Mouse (Mus musculus) left cerebral cortex, adult 2 months (tissue): ENCODE data around the gene Rpl13a. TPM values are rescaled to one million over a fixed set of nuclear protein-coding genes. Genes with fewer than 3 reads are reported as not detected.

Experiments used
- DNase-seq, 2 experiments: peaks; one replicate each; pipeline ENCODE4 v3.0.0; 2021 to 2022; ENCODE audit warnings: low spot score in 2 of 2, mixed read lengths in 1 of 2; ENCODE audit errors: extremely low spot score in 1 of 2
- H3K27ac ChIP-seq: fragments of 200-600 bp; 2 replicates; pipeline ENCODE4 v1.8.1; 2022
- H3K4me3 ChIP-seq: fragments of 200-600 bp; 2 replicates; pipeline ENCODE4 v1.8.1; 2022
- CTCF ChIP-seq: fragments of 200-600 bp; IDR thresholded peaks from 2 replicates; pipeline ENCODE4 v1.8.1; 2022; ENCODE audit warnings: antibody characterized with exemption, mild to moderate bottlenecking, moderate library complexity
- intact Hi-C: fragments of 180-260 bp; cut with DNase I; formaldehyde crosslinking; loops from one replicate; pipeline ENCODE4 v1.15.1; 2025
- total RNA-seq, 2 experiments: library from RNA; stranded (reverse); gene quantifications; 2 replicates each; pipeline ENCODE4 v1.2.3; 2021

Rpl13a gene
- total RNA-seq, 2 experiments from 2014 or later: 695 to 716 TPM

GRCm38 (mm10) chr7:45144368-45145174, 16.0 kb upstream of the Rpl13a start:
- DNase-seq: no peak
- intact Hi-C loops: no loop called here
- no peak for TF ChIP-seq CTCF
- Histone ChIP-seq H3K27ac (no peak overlapping the region), H3K4me3 (no peak overlapping the region)

GRCm38 (mm10) chr7:45141914-45142313, 13.4 kb upstream of the Rpl13a start:
- DNase-seq: no peak

DNA sequence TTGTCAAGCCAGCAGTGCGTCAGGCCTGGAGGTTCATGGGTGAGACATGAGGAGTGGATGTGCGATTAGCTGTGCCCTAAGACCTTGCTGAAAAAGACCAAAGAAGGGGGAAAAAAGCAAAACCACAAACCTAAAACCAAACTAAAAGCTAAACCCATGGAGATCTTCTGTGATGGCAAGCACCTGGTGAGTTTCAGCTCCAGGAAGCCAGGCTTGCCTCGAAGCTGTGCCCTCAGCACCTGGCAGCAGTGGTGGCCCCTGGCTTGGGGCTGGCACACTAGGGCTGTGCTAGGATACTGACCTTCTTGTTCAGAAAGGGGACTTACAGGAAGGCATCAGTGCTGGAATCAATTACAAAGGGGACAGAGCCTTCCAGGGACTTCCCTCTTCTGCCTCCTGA, 12.8 kb upstream of the Rpl13a start:
- H3K4me3 ChIP-seq: no peak overlapping the region
- no peak overlapping the region for H3K27ac ChIP-seq
- no peak for DNase-seq
- TF ChIP-seq CTCF: no peak
- intact Hi-C loops: no loop called here

More at GRCm38 (mm10) chr7:45141914-45142313, 13.4 kb upstream of the Rpl13a start:
- intact Hi-C loops: no loop called here
- TF ChIP-seq CTCF: no peak
- Histone ChIP-seq H3K4me3 (no peak overlapping the region), H3K27ac (no peak overlapping the region)

GRCm38 (mm10) chr7:45139904-45140723, 11.6 kb upstream of the Rpl13a start:
- DNase-seq: no peak
- H3K4me3 ChIP-seq: no peak overlapping the region
- no peak for TF ChIP-seq CTCF
- no peak overlapping the region for H3K27ac ChIP-seq
- intact Hi-C loops: no loop called here

DNA sequence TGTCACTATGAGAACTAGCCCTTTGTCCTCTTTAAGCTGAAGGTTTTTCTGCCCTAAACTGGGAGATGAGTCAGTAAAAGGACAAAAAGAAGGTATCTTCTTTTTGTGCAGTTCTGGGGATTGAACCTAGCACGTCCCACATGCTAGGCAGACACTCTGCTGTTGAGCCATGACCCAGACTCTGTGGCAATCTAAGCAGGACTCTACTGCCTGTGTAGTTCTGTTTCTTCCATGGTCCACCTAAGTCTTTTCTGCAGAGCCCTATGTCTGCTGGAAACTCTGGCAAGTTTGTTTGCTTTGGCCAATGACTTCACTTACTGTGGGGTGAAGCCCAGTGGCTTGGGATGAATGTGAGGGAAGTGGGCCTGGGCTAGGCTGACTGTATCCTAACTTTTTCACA, 9.8 kb upstream of the Rpl13a start:
- no peak for DNase-seq
- TF ChIP-seq CTCF: no peak
- Histone ChIP-seq H3K4me3 (no peak overlapping the region), H3K27ac (no peak overlapping the region)
- intact Hi-C loops: no loop called here

DNA sequence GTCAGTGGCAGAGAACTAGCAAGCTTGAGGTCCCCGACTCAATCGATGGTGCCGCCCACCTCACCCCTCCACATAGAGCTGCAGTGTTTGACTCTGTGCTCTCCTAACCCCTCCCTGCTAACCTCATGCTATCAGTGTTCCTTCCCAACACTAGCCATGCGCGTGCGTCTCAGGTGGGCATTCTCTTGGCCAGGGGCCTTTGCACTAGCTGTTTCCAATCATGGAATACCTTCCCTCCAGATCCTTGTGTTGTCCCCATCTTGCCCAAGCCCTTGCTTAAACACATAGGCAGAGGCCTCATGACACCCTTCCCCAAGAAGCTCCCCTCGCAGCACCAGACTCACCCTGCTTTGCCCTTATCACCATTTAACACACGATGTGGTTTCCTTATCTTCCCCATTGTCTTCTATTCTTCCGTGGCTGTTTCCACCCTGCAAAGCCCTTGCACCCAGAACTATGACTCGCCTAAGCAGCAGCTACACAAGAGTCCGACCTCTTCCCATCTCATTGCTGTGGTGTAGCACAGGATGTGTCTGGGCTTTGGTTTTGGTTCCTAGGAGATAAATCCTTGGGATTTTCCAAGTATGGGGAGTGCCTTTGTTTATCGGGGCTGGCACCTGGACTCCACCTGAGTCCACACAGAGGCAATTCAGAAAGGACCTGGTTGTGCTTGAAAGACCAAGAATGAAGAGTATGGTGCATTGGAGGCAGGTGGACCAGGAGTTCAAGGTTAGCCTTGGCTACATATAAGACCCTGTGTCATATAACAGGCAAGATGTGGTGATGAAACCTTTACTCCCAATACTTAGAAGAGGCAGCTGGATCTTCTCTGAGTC, 8.8 kb upstream of the Rpl13a start:
- Histone ChIP-seq H3K4me3 (no peak overlapping the region), H3K27ac (no peak overlapping the region)
- intact Hi-C loops: no loop called here
- DNase-seq: no peak
- TF ChIP-seq CTCF: no peak

DNA sequence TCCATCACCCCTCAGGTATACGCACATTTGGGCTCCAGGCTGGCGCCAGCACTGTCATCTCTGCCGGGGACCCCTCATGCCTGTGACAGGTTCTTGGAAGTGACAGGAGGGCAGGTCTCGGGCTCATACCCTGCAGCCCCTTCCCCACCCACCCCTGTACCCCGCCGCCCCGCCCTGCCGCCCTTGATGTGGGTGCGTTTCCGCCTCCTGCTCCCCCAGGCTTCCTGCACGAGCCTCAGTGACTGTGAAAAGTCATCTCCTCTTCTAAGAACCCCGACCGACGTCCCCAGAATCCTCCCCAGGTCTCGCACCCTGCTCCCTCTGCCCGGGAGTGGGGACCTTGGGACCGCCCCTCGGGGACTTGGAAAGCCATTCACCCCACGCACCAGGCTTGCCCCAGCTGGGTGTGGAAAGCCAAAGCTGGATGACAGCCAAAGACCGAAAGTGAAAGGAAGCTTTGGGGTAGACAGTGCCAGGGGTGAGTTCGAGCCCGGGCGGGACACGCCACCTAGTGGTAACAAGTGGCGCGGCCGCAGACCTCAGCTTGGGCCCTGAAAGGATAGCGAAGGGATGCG, 7.5 kb upstream of the Rpl13a start, which contains the start of the genes Gm45713 and Flt3l:
Gene Gm45713, minus strand, starts transcription at position 239 of the 575 bp plus-strand sequence.
Gene Flt3l, minus strand, starts transcription at position 440 of the 575 bp plus-strand sequence.
- peak within 1 kb of the TSS; percentile 64 for H3K4me3 ChIP-seq
- TF ChIP-seq CTCF: no peak; the same call in none of the 2 replicates
- DNase-seq: peak; percentile 87 to 90
- intact Hi-C loops: loop anchor here (1.0 kb wide), 1 partner anchor 57 kb away; no protein-coding TSS in a partner anchor
- peak within 1 kb of the TSS; percentile 83 for H3K27ac ChIP-seq

DNA sequence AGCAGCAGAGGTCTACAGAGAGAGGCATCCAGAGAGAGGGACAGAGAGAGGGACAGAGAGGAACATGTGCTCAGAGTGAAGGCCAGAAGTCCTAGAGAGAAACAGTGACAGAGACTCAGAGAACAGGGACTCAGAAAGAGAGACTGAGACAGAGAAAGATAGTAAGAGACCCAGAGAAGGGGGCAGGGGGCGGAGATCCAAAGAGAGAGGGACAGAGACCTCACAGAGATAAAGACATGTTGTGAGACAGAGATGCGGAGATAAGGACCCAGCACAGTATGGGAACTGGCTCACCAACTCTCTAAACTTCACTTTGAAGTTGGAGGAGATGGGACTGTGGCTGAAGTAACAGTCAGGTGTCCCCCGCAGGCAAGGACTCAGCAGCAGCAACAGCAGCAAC, 6.8 kb upstream of the Rpl13a start:
- no peak for DNase-seq
- Histone ChIP-seq H3K4me3 (peak overlapping the region; percentile 64; the same call in 1 of the 2 replicates), H3K27ac (no peak overlapping the region)
- intact Hi-C loops: no loop called here
- TF ChIP-seq CTCF: no peak

DNA sequence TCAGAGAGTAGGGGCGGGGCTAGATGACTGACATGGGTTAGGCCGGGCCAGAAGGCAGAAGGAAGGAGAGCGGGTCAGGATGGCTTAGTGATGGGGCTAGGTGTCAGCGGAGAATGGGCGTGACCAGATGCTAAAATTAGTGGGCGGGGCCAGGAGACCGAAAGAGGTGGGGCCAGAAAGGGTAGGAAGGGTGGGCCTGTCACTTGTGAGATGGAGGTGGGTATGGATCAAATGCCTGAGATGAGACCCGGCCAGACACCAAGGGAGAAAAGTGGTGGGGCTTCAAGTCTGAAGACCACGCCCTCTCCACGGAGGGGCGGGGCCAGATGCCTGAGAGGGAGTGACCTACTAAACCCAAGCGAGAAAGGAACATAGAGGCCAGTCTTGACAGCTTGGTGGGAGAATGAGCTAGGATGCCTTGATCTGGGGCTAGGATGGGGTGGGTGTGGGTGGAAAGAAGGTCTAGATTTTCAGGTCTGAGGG, 6.0 kb upstream of the Rpl13a start:
- no peak for DNase-seq
- H3K27ac ChIP-seq: no peak overlapping the region
- no peak for TF ChIP-seq CTCF
- intact Hi-C loops: no loop called here
- H3K4me3 ChIP-seq: no peak overlapping the region

- intact Hi-C loops: no loop called here
- no peak for DNase-seq
- H3K4me3 ChIP-seq: no peak overlapping the region
- no peak overlapping the region for H3K27ac ChIP-seq
- TF ChIP-seq CTCF: peak; percentile 25
Measured at GRCm38 (mm10) chr7:45133446-45134159, 5.0 kb upstream of the Rpl13a start.
